Mouse (Mus musculus) gastrocnemius, postnatal 14 days (tissue): Measurements from ENCODE around the gene Kdm4b. TPM values are rescaled to one million over a fixed set of nuclear protein-coding genes. Genes with fewer than 3 reads are reported as not detected.

ENCODE experiments used
- DNase-seq: peaks from one replicate; pipeline ENCODE4 v3.0.0; 2021; ENCODE audit warnings: mixed read lengths
- intact Hi-C: fragments of 180-260 bp; cut with DNase I; formaldehyde crosslinking; loops from one replicate; pipeline ENCODE4 v1.15.1; 2025; ENCODE audit warnings: low total_unique reads
- total RNA-seq, 2 experiments: library from RNA; stranded (reverse); gene quantifications; 2 replicates each; pipeline ENCODE4 v1.2.3; 2021

Gene Kdm4b
- total RNA-seq, 2 experiments from 2014 or later = 24.1 to 27.2 TPM

DNA sequence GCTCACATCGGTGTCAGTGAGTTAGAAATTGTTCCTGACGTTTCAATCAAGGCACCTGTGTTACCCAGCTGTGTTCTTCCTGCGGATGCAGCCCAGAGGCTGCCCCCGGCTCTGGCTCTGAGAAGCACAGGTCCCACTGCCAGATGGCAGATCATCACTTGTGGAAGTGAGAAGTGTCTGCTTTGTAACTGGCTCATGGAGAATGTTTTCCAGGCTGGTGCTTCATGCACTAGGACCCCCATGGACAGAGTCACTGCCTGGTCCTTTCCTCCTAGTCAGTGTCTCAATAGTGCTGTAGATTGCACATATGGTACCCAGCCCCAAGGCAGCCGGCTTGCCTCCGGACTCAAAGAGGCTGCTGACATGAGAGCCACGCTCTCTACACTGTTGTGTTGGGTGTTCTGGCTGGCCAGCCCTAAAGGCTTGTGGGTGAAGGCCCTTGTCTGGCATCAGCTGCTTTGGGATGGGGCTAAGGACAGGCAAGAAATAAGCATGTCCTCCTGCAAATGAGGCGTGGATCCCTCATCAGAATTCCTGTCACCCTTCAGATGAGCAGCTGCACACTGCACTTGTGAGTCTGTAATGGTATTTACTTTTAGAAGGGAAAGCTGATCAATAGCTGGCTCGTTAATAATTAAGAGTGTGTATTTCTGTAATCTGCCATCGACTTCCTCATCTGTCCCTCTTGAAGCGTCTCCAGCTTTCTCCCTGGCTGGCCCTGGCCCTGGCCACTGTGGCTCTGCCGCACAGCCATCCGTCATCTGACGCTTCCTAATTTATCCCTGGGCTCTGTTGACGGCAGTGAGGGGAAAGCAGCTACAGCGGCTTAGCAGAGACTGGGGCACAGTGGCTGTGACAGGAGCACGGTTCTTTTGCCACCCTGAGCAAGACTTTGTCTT is 47.5 kb downstream of the Kdm4b start:
- no peak for DNase-seq

DNA sequence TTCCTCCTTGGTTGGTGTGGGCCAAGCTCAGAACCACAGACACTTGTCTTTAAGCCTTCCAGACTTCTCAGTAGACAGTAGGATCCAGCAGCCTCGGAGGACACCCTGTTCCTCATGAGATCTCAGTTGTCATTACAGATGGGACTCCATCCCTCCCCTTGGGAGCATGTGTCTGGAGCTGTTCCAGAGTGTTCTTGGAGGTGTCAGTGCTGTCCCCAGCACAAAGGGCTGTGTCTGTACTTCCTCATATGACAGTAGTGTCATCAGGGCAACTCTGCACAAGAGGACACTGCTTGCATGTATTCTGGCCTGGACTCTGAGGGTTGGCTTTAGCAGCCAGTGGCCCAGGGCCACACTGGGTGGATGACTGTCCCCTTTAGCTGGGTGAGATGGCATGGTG is 49.0 kb downstream of the Kdm4b start:
- DNase-seq = no peak
- intact Hi-C loops = no loop called here

More for the DNA sequence above, 47.5 kb downstream of the Kdm4b start:
- intact Hi-C loops = no loop called here

DNA sequence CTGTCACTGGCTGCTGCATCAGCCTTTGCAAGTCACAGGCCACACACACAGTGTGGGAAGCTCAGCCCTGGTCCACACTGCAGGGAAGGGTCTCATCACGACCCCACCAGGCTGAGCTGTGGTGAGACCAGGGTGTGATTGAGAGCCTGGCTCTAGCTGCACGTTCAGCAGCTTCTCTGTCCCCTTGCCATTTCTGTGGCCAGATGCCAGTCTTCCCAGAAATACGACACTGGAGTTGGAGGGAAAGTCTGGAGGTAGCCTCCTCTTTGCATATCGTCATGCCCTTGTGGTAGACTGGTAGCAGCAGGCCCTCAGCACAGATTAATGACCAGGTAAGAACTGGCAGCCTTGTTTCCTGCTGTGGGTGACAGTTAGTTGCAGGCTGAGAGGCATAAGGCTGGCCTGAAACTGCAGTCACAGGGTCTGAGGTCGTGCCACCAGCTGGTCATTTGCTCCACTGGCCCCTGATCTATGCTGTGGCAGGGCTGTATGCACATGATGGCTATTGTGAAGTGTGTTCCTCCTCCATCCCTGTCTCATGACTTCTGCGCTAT is 53.5 kb downstream of the Kdm4b start:
- no peak for DNase-seq
- intact Hi-C loops = no loop called here

DNA sequence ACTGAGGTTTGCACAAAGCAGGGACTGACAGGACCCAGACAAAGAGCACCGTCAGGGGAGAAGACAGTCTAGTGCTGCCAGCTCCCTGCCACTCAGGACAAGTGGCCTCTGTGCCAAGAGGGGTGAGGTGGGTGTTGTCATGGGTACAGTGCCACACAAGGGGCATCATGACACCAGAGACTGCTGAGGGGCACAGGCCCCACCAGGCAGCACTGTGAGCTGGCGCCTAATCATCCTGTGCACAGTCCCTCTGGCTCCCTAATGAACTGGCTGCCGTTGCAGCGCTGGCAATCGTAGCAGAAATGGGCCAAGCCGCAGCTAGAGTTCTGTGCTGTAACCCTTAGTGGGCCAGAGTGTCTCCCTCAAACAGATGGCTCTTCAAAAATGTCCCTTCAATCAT is 54.4 kb downstream of the Kdm4b start:
- DNase-seq = peak; percentile 44
- intact Hi-C loops = no loop called here

DNA sequence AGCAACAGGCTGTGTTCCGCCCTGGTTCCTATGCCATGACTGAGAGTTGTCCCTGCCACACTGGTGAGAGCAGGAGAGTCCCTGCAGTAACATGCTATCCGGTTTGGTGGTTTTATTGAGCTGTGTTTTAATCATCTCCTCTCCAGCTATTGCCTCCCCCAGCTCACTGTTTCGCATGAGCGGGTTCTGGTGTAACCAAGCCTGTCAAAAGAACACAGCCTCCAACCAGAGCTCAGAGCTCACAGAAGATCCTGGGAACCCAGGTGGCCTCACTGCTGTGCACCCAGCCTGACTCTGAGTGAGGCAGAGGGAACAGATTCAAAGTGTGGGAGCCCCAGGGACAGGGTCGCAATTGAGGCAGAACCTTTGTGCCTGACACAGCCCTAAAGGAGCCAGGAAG is 55.3 kb downstream of the Kdm4b start:
- DNase-seq = no peak
- intact Hi-C loops = no loop called here

DNA sequence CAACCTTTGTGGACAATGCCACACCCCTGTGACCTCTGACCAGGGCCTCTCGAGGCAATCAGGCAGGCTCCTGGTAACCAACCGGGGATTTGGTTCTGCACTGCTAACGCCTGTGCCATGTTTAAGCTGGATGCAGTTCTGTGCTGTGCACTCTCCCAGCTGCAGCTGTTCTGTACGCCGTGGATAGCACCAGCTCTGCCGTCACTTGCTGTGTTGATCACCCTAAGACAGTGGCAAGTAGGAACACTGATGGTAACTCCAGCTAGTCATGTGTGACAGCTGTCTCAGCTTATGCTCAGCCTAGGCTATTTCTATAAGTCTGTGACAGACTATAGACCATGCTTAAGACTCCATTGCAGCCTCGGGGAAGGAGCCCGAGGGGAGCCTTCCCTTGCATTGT is 57.1 kb downstream of the Kdm4b start:
- no peak for DNase-seq
- intact Hi-C loops = no loop called here

DNA sequence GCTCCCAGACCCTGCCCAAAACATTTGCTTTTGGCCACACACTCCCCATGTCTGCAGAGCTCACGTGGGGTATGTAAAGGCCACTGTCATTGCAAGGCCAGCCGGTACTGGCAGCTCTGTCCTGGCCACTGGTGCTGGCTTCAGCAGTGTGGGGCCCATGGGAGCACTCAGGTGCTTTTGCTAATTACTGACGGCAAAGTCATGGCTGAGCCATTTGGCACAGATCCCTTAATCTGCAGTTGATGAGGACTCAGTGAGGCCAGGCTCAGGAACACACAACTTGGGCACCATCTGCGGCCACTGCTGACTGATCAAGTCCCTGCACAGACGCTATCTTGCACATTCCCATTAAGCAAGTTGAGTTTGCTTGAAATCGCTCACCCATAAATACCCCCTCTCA is 59.0 kb downstream of the Kdm4b start:
- DNase-seq = no peak
- intact Hi-C loops = no loop called here

DNA sequence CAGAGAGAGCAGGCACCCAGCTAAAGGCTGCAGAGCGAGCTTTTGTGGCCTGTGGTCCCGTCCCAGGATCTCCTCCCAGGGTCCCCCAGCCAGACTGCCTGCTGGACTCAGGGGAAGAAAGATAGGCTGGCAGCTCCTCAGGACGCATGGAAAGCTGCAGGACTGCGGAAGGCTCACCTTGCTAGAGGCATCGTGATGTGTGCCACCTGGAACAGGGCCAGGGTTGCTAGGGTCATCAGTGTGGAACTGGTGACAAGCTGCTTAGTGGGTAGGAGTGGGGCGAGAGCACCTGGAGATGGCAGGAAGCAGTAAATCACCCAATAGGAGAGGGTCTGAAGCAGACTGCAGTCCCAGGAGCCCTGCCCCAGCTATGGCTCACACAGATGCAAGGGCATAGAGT is 61.8 kb downstream of the Kdm4b start:
- intact Hi-C loops = no loop called here
- no peak for DNase-seq

DNA sequence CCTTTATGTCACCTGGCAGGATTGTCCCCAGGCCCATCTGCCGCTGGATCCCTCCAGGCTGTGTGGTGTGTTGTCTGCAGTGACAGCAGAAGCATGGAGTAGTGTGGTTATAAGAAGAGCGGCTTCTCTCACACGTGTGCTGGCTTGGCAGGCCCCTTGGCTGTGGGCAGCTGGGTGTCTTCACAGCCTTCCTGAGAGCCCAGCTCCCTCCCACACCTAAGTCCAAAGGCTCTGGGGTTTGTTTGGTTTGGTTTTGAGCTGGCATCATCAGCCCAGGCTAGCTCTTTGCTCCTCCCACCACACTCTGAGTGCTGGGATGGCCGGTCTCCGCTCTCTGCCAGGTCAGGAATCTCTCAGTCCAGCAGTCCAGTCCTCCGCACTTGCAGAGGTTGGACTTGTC is 67.4 kb downstream of the Kdm4b start:
- intact Hi-C loops = no loop called here
- DNase-seq = no peak

DNA sequence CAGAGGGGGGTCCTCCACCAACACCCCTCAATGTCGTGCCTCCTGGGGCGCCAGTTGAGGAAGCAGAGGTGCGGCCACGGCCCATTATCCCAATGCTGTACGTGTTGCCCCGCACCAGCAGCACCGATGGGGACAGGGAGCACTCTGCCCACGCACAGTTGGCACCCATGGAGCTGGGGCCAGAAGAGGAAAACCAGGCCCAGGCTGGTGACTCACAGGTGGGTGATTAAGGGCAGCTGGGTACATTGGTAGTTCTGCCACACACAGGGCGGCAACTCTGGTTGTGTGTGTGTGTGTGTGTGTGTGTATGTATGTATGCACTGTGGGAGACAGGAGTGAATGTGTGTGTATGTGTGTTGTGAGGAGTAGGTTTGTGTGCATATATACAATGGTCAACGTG is 68.0 kb downstream of the Kdm4b start:
- no peak for DNase-seq
- intact Hi-C loops = no loop called here

DNA sequence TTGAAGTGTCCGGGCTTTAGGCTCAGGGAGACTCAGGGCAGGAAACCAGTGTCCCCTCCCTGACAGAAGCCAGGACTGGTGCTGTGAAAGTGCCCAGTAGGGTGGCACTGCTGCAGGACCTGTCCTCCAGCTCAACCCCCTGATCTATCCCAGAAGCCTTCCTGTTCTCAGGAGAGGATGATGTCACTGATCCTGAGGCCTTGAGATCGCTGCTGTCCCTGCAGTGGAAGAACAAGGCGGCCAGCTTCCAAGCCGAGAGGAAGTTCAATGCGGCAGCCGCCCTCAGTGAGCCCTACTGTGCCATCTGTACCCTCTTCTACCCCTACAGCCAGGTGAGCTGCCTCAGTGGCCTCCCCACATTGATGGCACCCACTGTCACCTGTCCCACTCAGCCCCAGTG is 70.2 kb downstream of the Kdm4b start:
- intact Hi-C loops = no loop called here
- no peak for DNase-seq

DNA sequence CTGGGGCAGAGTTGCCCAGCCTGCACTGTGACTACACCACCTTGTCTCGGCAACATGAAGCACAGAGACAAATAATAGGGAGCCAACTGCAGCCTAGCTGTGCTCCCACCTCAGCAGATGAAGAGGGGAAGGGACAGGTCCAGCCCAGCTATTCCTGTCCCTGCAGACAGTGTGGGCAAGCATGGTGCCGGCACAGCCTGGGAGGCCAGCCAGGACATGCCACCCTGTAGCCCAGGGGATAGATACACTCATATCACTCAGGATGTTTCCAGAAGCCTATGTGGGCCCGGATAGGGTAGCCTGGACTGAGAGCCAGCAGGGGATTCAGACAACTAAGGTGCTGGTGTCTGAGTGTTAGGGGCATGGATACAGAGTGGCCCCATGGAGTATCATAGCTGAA is 74.4 kb downstream of the Kdm4b start:
- no peak for DNase-seq
- intact Hi-C loops = no loop called here

DNA sequence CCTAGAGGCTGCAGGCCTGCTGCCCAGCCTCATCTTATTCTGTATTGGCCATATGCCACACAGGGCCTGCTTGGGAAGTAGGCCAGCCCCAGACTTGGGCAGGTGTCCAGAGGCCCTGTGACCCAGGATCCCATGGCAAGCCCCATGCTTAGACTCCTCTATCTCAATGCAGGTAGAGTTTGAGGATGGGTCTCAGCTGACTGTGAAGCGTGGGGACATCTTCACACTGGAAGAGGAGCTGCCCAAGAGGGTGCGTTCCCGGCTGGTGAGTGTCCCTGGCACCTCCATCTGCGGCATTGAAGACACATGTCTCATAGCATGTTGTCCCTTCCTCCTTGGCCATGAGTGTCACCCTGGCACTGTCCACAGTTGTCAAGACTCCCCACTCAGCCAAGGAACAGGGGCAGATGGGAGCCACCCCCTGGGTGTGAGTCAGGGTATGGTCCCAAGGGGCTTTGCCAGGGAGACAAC is 75.2 kb downstream of the Kdm4b start:
- no peak for DNase-seq
- intact Hi-C loops = no loop called here

DNA sequence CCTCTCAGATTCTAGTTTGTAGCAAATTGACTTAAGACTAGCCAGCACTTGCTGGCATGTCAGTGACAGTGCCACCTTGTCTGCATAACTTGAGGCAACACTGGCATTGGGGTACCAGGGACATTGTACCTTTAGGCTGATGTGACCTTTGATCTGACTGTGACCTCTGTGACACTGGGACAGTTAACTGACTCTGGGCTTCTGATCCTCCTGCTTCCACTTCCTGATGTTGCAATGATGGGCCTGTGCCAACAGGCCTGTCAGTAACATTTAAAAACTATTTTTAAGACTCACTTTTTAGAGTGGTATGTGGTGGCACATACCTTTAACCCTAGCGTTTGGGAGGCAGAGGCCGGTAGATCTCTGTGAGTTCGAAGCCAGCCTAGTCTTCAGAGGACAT is 79.5 kb downstream of the Kdm4b start:
- intact Hi-C loops = no loop called here
- no peak for DNase-seq

DNA sequence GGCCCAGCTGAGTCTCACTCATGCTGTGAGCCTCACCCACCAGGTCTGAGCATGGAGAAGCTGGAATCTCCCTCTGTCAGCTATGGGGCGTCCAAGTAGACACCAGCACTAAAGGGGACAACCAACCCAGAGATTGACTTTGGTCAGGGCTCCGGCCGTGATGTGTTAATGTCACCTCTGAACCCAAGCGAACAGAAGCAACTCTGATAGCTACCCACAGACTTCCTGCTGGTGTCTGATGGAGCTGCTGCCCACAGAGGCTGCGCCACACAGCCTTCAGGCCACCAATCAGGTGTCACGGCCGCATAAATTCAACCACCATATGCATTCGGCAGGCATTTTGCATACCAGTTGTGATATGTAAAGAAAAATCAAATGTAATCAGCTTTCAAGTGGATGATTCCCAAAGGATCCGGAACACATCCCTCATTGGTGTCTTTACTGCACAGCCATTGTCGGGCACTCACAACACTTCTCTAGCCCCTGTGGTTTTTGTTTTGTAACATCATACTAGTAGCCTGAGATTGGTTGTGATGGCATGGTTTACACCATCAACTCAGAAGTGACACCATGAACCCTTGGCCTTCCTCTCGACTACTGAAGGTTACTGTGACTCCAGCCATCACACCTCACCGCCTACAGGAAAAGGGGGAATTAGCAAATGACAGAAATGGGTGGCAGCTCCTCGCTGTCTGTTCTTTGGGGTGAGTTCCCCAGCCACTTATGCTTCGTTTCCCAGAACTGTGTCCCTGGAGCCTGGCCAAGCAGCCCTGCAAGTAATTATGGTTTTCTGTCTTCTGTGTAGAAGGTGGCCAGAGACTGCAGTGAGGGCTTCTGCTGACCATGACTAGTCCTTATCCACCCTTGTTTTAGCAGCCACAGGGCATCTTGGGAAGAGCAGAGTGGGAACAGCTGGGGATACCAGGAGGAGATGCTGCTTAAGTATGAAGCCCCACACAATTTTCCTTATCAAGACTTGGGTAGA is 80.3 kb downstream of the Kdm4b start:
- intact Hi-C loops = no loop called here
- no peak for DNase-seq

DNA sequence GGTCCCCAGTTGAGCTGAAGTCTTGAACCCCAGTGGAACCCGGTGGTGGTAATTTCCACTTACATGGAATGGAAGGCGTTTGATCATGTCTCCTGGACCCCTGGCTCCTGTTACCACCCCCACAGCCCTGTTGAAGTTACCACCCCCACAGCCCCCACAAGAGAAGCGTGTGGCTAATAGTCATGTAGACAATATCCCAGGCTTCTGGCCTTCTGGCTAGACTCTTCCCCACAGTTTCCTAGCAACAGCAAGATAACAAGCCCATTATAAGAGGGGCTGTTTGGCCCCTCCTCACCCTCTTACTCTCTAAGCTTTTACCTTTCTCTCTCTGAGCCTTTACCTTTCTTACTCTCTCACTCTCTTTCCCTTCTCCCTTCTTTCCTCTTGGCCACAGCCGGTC is 81.0 kb downstream of the Kdm4b start:
- no peak for DNase-seq
- intact Hi-C loops = no loop called here

DNA sequence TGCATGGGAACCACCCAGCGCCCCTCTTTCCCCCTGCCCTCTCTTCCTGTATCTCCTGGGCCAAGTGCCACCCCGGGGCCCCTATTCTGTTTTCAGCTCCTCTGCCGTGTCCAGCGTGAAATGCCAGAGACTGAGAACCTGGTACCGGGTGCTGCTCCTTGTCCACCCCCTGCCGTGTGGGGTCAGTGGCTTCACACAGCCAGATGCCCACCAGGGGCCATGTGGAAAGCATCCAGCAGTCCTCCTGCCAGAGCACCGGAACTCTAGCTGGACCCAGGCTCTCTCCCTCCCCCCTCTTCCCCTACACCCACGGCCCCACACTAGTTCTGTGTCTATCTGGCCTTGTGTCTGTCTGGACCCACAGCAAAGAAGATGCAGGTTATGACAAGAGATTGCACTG is 81.5 kb downstream of the Kdm4b start:
- intact Hi-C loops = no loop called here
- no peak for DNase-seq

DNA sequence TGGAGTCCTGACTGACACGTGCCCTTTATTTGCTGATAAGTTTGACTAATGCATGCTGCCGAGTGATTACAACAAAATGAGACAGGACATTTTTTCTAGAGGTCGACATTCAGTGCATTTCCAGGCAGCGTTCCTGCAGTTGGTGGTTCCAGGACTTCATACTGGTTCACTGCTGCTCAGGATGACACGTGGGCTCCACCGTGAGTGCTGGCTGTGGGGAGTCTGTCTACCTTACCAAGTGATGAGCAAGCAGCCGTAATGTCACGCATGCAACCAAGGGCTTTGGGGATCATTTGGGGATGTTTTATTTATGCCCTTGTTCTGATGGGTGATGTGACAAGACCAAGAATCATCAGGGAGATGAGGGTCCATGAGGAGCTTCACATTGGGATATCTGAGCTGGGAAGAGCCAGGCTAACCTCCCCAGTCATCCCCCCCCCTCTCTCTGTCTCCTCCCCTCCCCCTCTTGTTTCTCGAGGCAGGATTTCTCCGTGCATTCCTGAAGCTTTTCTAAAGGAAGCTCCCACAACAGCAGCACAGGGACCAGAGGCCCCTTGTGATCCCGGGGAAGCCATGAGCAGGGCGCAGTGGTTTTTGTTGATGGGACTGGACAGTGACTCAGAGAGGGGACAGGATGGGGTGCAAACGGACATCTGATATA is 83.2 kb downstream of the Kdm4b start:
- intact Hi-C loops = no loop called here

DNA sequence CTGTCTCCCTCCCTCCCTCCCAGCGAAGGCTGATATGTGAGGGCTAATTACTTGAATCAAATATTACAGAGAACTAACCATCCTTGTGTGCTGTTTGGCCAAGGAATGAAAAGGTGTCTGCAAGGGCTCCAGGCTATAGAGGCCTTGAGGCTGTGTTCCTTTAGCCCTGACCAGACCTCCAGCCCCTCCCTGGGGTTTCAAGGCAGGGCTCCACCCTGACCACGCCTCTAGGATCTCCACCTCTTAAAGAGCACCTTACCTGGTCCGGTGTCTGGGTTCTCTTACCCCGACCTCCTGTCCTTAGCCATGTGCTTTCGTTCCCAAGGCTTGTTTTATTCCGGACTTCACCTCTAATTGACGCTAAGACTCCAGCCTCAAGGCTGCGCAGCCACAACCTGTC is 83.9 kb downstream of the Kdm4b start:
- intact Hi-C loops = no loop called here
- DNase-seq = no peak

More for the DNA sequence above, 83.2 kb downstream of the Kdm4b start:
- no peak for DNase-seq

DNA sequence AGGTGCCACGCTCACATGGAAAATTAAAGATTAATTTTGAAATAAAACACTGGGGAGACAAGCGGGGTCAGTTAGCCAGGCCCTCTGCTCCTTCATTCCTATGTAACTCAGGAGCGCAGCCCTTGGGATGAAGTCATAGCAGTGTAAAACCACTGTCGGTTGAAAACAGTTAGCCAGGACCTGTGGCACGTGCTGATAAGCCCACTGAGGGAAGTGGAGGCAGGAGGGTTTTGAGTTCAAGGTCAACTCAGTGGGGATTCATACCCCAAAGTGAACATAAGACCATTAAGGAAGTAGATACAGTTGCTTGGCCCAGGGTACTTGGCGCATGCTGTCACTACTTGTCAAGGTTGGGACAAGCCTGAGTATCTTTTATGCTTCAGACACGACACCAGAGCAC is 85.6 kb downstream of the Kdm4b start:
- intact Hi-C loops = no loop called here
- DNase-seq = no peak
